Mouse (Mus musculus): ENCODE results near the gene Fgd3. TPM values are rescaled to one million over a fixed set of nuclear protein-coding genes. Genes with fewer than 3 reads are reported as not detected.

Gene Fgd3
- polyA plus RNA-seq, 1 experiment from 2014 or later = 2.8 TPM

GRCm38 (mm10) chr13:49348522-49348921 lies 28.4 kb upstream of the Fgd3 start:
- 86% methylated on average over 2 of the region's 2 CpGs for WGBS
- H3K9ac ChIP-seq (ENCODE audit: low read length) = no peak overlapping the region
- H3K4me1 ChIP-seq (ENCODE audit: control insufficient read depth, insufficient read depth, low read length) = peaks cover 25% of the 10 kb centered on the region
- H3K9me3 ChIP-seq (replicated peaks; ENCODE audit: control insufficient read depth, low read length) = no peaks in the 10 kb centered on the region
- H3K4me2 ChIP-seq (ENCODE audit: low read length) = no peak overlapping the region
- H3K36me3 ChIP-seq (ENCODE audit: control insufficient read depth, insufficient read depth, low read length) = no peaks in the 10 kb centered on the region
- no peak overlapping the region for H3K4me3 ChIP-seq (ENCODE audit: low read depth, low read length)
- no peak overlapping the region for H3K27ac ChIP-seq (ENCODE audit: low read depth, low read length)
- DNase-seq (ENCODE audit: low spot score) (no peak), ATAC-seq (no peak)
- H3K27me3 ChIP-seq (replicated peaks; ENCODE audit: control insufficient read depth, insufficient read depth, low read length) = no peaks in the 10 kb centered on the region

- WGBS = 77% methylated on average over 2 of the region's 2 CpGs
- Histone ChIP-seq H3K27me3 (replicated peaks; ENCODE audit: control insufficient read depth, insufficient read depth, low read length) (no peaks in the 10 kb centered on the region), H3K4me2 (ENCODE audit: low read length) (no peak overlapping the region), H3K9ac (ENCODE audit: low read length) (no peak overlapping the region), H3K27ac (ENCODE audit: low read depth, low read length) (no peak overlapping the region), H3K9me3 (replicated peaks; ENCODE audit: control insufficient read depth, low read length) (no peaks in the 10 kb centered on the region), H3K36me3 (ENCODE audit: control insufficient read depth, insufficient read depth, low read length) (no peaks in the 10 kb centered on the region), H3K4me1 (ENCODE audit: control insufficient read depth, insufficient read depth, low read length) (peaks cover 28% of the 10 kb centered on the region), H3K4me3 (ENCODE audit: low read depth, low read length) (no peak overlapping the region)
- ATAC-seq = no peak
- peak; percentile 12 for DNase-seq (ENCODE audit: low spot score)
Measured at GRCm38 (mm10) chr13:49345476-49345875, 25.4 kb upstream of the Fgd3 start.

GRCm38 (mm10) chr13:49344567-49344966 lies 24.5 kb upstream of the Fgd3 start:
- Histone ChIP-seq H3K27me3 (replicated peaks; ENCODE audit: control insufficient read depth, insufficient read depth, low read length) (no peaks in the 10 kb centered on the region), H3K9me3 (replicated peaks; ENCODE audit: control insufficient read depth, low read length) (no peaks in the 10 kb centered on the region), H3K9ac (ENCODE audit: low read length) (no peak overlapping the region), H3K4me1 (ENCODE audit: control insufficient read depth, insufficient read depth, low read length) (peaks cover 33% of the 10 kb centered on the region), H3K4me3 (ENCODE audit: low read depth, low read length) (no peak overlapping the region), H3K4me2 (ENCODE audit: low read length) (no peak overlapping the region), H3K27ac (ENCODE audit: low read depth, low read length) (no peak overlapping the region), H3K36me3 (ENCODE audit: control insufficient read depth, insufficient read depth, low read length) (no peaks in the 10 kb centered on the region)
- no peak for DNase-seq (ENCODE audit: low spot score)
- no peak for ATAC-seq
- WGBS = 91% methylated on average over 8 of the region's 8 CpGs

GRCm38 (mm10) chr13:49342723-49343100 lies 22.6 kb upstream of the Fgd3 start:
- ATAC-seq (no peak), DNase-seq (ENCODE audit: low spot score) (no peak)
- H3K27me3 ChIP-seq (replicated peaks; ENCODE audit: control insufficient read depth, insufficient read depth, low read length) = no peaks in the 10 kb centered on the region
- H3K4me1 ChIP-seq (ENCODE audit: control insufficient read depth, insufficient read depth, low read length) = peaks cover 30% of the 10 kb centered on the region
- H3K27ac ChIP-seq (ENCODE audit: low read depth, low read length) = no peak overlapping the region
- peak overlapping the region; percentile 87 for H3K4me2 ChIP-seq (ENCODE audit: low read length)
- H3K36me3 ChIP-seq (ENCODE audit: control insufficient read depth, insufficient read depth, low read length) = no peaks in the 10 kb centered on the region
- peak overlapping the region; percentile 91 for H3K4me3 ChIP-seq (ENCODE audit: low read depth, low read length)
- peak overlapping the region; percentile 92 for H3K9ac ChIP-seq (ENCODE audit: low read length)
- no peaks in the 10 kb centered on the region for H3K9me3 ChIP-seq (replicated peaks; ENCODE audit: control insufficient read depth, low read length)

- DNase-seq (ENCODE audit: low spot score) (no peak), ATAC-seq (no peak)
- Histone ChIP-seq H3K4me3 (ENCODE audit: low read depth, low read length) (peak overlapping the region; percentile 91), H3K9me3 (replicated peaks; ENCODE audit: control insufficient read depth, low read length) (no peaks in the 10 kb centered on the region), H3K36me3 (ENCODE audit: control insufficient read depth, insufficient read depth, low read length) (no peaks in the 10 kb centered on the region), H3K4me1 (ENCODE audit: control insufficient read depth, insufficient read depth, low read length) (peaks cover 30% of the 10 kb centered on the region), H3K27me3 (replicated peaks; ENCODE audit: control insufficient read depth, insufficient read depth, low read length) (no peaks in the 10 kb centered on the region), H3K27ac (ENCODE audit: low read depth, low read length) (peak overlapping the region; percentile 44; the same call in 1 of the 2 replicates), H3K9ac (ENCODE audit: low read length) (peak overlapping the region; percentile 92), H3K4me2 (ENCODE audit: low read length) (peak overlapping the region; percentile 87)
- WGBS = 6% methylated on average over 25 of the region's 25 CpGs
Measured at GRCm38 (mm10) chr13:49341831-49342722, 22.0 kb upstream of the Fgd3 start.

- peak; percentile 100 for DNase-seq (ENCODE audit: low spot score)
- peak; percentile 99 for ATAC-seq
- peaks cover 30% of the 10 kb centered on the region for H3K4me1 ChIP-seq (ENCODE audit: control insufficient read depth, insufficient read depth, low read length)
Measured at GRCm38 (mm10) chr13:49341012-49341830, 21.1 kb upstream of the Fgd3 start, which contains the start of gene Bicd2. Gene Bicd2 (plus strand): TSS chr13:49341585.

GRCm38 (mm10) chr13:49338893-49339546 lies 18.9 kb upstream of the Fgd3 start:
- no peaks in the 10 kb centered on the region for H3K27me3 ChIP-seq (replicated peaks; ENCODE audit: control insufficient read depth, insufficient read depth, low read length)
- 81% methylated on average over 7 of the region's 7 CpGs for WGBS
- DNase-seq (ENCODE audit: low spot score) (no peak), ATAC-seq (no peak)
- H3K4me3 ChIP-seq (ENCODE audit: low read depth, low read length) = no peak overlapping the region
- no peaks in the 10 kb centered on the region for H3K36me3 ChIP-seq (ENCODE audit: control insufficient read depth, insufficient read depth, low read length)
- no peak overlapping the region for H3K4me2 ChIP-seq (ENCODE audit: low read length)
- H3K4me1 ChIP-seq (ENCODE audit: control insufficient read depth, insufficient read depth, low read length) = peaks cover 22% of the 10 kb centered on the region
- H3K27ac ChIP-seq (ENCODE audit: low read depth, low read length) = no peak overlapping the region
- no peaks in the 10 kb centered on the region for H3K9me3 ChIP-seq (replicated peaks; ENCODE audit: control insufficient read depth, low read length)
- no peak overlapping the region for H3K9ac ChIP-seq (ENCODE audit: low read length)

More at GRCm38 (mm10) chr13:49341012-49341830, 21.1 kb upstream of the Fgd3 start, which contains the start of gene Bicd2:
- WGBS = under 1% methylated on average over 74 of the region's 74 CpGs
- Histone ChIP-seq H3K36me3 (ENCODE audit: control insufficient read depth, insufficient read depth, low read length) (no peaks in the 10 kb centered on the region), H3K4me2 (ENCODE audit: low read length) (peak within 1 kb of the TSS; percentile 87), H3K27me3 (replicated peaks; ENCODE audit: control insufficient read depth, insufficient read depth, low read length) (no peaks in the 10 kb centered on the region), H3K27ac (ENCODE audit: low read depth, low read length) (peak within 1 kb of the TSS; percentile 82), H3K4me3 (ENCODE audit: low read depth, low read length) (peak within 1 kb of the TSS; percentile 91), H3K9me3 (replicated peaks; ENCODE audit: control insufficient read depth, low read length) (no peaks in the 10 kb centered on the region), H3K9ac (ENCODE audit: low read length) (peak within 1 kb of the TSS; percentile 92)

- Histone ChIP-seq H3K4me1 (ENCODE audit: control insufficient read depth, insufficient read depth, low read length) (peaks cover 4% of the 10 kb centered on the region), H3K4me2 (ENCODE audit: low read length) (no peak overlapping the region), H3K9ac (ENCODE audit: low read length) (no peak overlapping the region), H3K27me3 (replicated peaks; ENCODE audit: control insufficient read depth, insufficient read depth, low read length) (no peaks in the 10 kb centered on the region), H3K9me3 (replicated peaks; ENCODE audit: control insufficient read depth, low read length) (no peaks in the 10 kb centered on the region), H3K4me3 (ENCODE audit: low read depth, low read length) (no peak overlapping the region), H3K36me3 (ENCODE audit: control insufficient read depth, insufficient read depth, low read length) (no peaks in the 10 kb centered on the region), H3K27ac (ENCODE audit: low read depth, low read length) (no peak overlapping the region)
- ATAC-seq (peak; percentile 59), DNase-seq (ENCODE audit: low spot score) (peak; percentile 38)
- 78% methylated on average over 12 of the region's 12 CpGs for WGBS
Measured at GRCm38 (mm10) chr13:49335077-49335982, 15.2 kb upstream of the Fgd3 start.

All from forebrain, embryonic 14.5 days (tissue).